Mouse (Mus musculus): ENCODE results near the gene Dars2. TPM values are rescaled to one million over a fixed set of nuclear protein-coding genes. Genes with fewer than 3 reads are reported as not detected.
A peak's percentile ranks its signal among the peaks of the same experiment; 100 is the strongest.
"Not testable (repeated sequence)": the region's sequence is repeated elsewhere in the genome, so short reads cannot be mapped to it uniquely, and the experiment has no call there.

Gene Dars2
- polyA plus RNA-seq, 1 experiment from 2014 or later = 10.9 TPM

DNA sequence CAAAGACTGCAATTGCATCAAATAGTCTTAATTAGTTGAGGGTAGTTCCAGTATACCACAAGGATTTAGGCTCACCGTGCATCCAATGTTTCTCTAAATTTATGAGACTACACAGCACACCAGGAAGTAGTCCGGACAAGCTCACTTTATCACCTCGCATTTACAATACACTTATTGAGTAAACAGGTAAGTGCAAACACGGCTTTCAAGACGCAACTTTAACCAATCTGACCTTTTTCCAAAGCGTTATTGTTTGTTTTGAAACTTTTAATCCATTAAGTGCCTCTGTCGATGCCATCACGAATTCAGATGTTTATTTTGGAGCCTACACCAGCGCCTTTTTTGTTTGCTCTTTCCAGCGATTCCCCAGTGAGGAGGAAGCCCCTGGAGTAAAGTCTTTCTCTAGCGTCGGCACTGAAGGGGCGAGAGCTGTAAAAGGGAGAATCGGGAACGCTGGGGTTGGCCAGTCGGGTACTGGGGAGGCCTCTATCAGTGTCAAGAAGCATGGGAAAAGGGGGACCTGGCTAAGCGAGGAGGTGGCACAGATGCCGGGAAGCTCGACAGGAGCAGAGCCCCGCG lies 36.5 kb downstream of the Dars2 start:
- WGBS = 1% methylated on average over 21 of the region's 21 CpGs

DNA sequence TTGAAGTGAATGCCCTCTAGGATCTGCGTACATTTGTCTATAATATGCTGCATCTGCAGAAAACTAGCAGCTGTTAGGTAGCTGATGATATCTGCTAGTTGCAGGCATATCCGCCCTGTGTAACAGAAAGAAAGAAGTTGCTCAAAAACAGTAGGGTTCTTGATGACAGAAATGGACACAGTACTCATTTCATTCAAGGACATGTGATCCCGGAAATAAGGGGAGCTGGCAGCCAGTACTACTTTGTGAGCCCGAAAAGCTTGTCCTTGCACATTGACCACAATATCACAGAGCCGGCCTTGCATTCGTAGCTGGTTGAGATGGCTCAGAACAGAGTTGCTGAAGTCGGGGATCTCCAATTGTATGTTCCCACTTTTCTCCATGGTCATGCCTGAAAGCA lies 38.1 kb downstream of the Dars2 start:
- no peak for ATAC-seq

More for the DNA sequence above, 36.5 kb downstream of the Dars2 start:
- peaks cover 12% of the 10 kb centered on the region; the same call in 1 of the 2 replicates for H3K4me1 ChIP-seq (ENCODE audit: insufficient read depth, low read depth, low read length)
- DNase-seq (ENCODE audit: low spot score) = no peak
- peaks cover 6% of the 10 kb centered on the region; the same call in 1 of the 2 replicates for H3K36me3 ChIP-seq (ENCODE audit: insufficient read depth, low read length)
- ATAC-seq = no peak
- no peak for TF ChIP-seq CTCF (IDR thresholded peaks at IDR 0.05)
- H3K9ac ChIP-seq (replicated peaks; ENCODE audit: low read depth) = peak overlapping the region; percentile 78
- peak overlapping the region; percentile 74 for H3K4me3 ChIP-seq (ENCODE audit: low read depth, low read length)
- no peaks in the 10 kb centered on the region for H3K27me3 ChIP-seq (replicated peaks; ENCODE audit: insufficient read depth, low read length)
- H3K4me2 ChIP-seq (replicated peaks; ENCODE audit: low read depth, low read length) = peak overlapping the region; percentile 63
- no peaks in the 10 kb centered on the region for H3K9me3 ChIP-seq (ENCODE audit: low read length)
- H3K27ac ChIP-seq (ENCODE audit: low read length) = peak overlapping the region; percentile 90

DNA sequence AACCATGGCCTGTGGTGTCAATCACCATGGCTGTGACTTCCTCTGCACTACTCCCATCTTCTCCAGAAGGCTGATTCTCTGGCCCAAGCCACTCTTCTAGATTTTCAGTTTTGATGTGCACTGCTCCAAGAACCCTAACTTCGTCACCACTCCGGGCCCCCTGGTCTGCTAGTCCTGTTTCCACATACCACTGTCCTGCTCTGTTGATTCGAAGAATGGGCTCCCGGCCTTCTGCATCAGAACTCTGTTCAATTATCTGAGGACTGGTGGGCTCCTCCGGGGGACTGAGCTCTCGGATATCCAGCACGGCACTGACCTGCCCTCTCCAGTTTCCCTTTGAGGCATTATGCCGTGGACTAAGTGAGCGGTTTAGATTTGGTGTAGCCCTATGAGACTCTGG lies 38.6 kb downstream of the Dars2 start:
- Histone ChIP-seq H3K36me3 (ENCODE audit: insufficient read depth, low read length) (0 out of 2 replicates have a peak, but pooled peaks cover under 1% of the 10 kb centered on the region), H3K4me3 (ENCODE audit: low read depth, low read length) (no peak overlapping the region), H3K27me3 (replicated peaks; ENCODE audit: insufficient read depth, low read length) (no peaks in the 10 kb centered on the region), H3K9ac (replicated peaks; ENCODE audit: low read depth) (no peak overlapping the region), H3K27ac (ENCODE audit: low read length) (no peak overlapping the region), H3K4me2 (replicated peaks; ENCODE audit: low read depth, low read length) (no peak overlapping the region), H3K9me3 (ENCODE audit: low read length) (no peaks in the 10 kb centered on the region), H3K4me1 (ENCODE audit: insufficient read depth, low read depth, low read length) (peaks cover 12% of the 10 kb centered on the region; the same call in 1 of the 2 replicates)
- TF ChIP-seq CTCF (IDR thresholded peaks at IDR 0.05) (no peak), EP300 (IDR thresholded peaks at IDR 0.05) (no peak)
- ATAC-seq (no peak), DNase-seq (ENCODE audit: low spot score) (no peak)
- 91% methylated on average over 9 of the region's 9 CpGs for WGBS

More for the DNA sequence above, 38.1 kb downstream of the Dars2 start:
- WGBS = 91% methylated on average over 7 of the region's 7 CpGs
- H3K4me1 ChIP-seq (ENCODE audit: insufficient read depth, low read depth, low read length) = peaks cover 12% of the 10 kb centered on the region; the same call in 1 of the 2 replicates
- H3K36me3 ChIP-seq (ENCODE audit: insufficient read depth, low read length) = 0 out of 2 replicates have a peak, but pooled peaks cover 3% of the 10 kb centered on the region
- no peak overlapping the region for H3K4me3 ChIP-seq (ENCODE audit: low read depth, low read length)
- H3K27me3 ChIP-seq (replicated peaks; ENCODE audit: insufficient read depth, low read length) = no peaks in the 10 kb centered on the region
- H3K27ac ChIP-seq (ENCODE audit: low read length) = no peak overlapping the region
- DNase-seq (ENCODE audit: low spot score) = no peak
- H3K9ac ChIP-seq (replicated peaks; ENCODE audit: low read depth) = no peak overlapping the region
- H3K9me3 ChIP-seq (ENCODE audit: low read length) = no peaks in the 10 kb centered on the region
- TF ChIP-seq CTCF (IDR thresholded peaks at IDR 0.05) = no peak
- no peak for TF ChIP-seq EP300 (IDR thresholded peaks at IDR 0.05)
- H3K4me2 ChIP-seq (replicated peaks; ENCODE audit: low read depth, low read length) = no peak overlapping the region

DNA sequence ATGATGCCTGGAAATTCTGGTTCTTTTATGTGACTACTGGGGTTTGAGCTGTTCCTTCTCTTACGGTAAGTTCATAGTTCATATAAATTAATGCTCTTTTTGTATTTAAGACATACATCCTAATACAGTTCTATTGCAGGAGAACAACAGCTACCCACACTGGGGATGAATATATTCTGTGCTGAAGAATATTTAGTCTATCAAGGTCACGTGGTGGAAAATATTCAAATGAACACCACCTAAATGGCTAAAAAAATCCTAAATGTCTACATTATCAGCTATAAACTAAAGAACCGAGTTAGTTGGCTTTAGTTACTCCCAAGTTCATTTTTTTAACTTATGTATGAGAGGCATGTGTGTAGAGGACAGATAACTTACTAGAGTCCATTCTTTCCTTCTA lies 40.4 kb downstream of the Dars2 start:
- TF ChIP-seq EP300 (IDR thresholded peaks at IDR 0.05) = no peak
- no peak for TF ChIP-seq CTCF (IDR thresholded peaks at IDR 0.05)
- no peak for ATAC-seq
- H3K4me2 ChIP-seq (replicated peaks; ENCODE audit: low read depth, low read length) = no peak overlapping the region
- no peak overlapping the region for H3K27ac ChIP-seq (ENCODE audit: low read length)
- H3K27me3 ChIP-seq (replicated peaks; ENCODE audit: insufficient read depth, low read length) = no peaks in the 10 kb centered on the region
- WGBS = 90% methylated on average over 3 of the region's 3 CpGs
- H3K9ac ChIP-seq (replicated peaks; ENCODE audit: low read depth) = no peak overlapping the region
- no peaks in the 10 kb centered on the region for H3K9me3 ChIP-seq (ENCODE audit: low read length)
- no peaks in the 10 kb centered on the region for H3K36me3 ChIP-seq (ENCODE audit: insufficient read depth, low read length)
- DNase-seq (ENCODE audit: low spot score) = no peak
- no peak overlapping the region for H3K4me3 ChIP-seq (ENCODE audit: low read depth, low read length)
- H3K4me1 ChIP-seq (ENCODE audit: insufficient read depth, low read depth, low read length) = peaks cover 3% of the 10 kb centered on the region; the same call in 1 of the 2 replicates

DNA sequence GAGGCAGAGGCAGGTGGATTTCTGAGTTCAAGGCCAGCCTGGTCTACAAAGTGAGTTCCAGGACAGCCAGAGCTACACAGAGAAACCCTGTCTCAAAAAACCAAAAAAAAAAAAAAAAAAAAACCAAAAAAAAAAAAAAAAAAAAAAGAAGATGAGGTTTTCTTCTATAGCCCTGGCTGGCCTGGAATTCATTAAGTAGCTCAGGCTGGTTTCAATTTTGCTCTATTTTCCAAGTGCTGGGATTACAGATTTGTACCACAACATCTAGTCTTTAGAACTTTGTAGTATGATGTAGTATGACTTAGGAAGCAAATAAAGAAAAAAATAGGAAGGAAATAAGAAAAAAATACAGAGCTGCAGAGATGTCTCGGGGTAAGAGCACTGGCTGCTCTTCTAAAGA lies 42.0 kb downstream of the Dars2 start:
- H3K4me3 ChIP-seq (ENCODE audit: low read depth, low read length); H3K4me1 ChIP-seq (ENCODE audit: insufficient read depth, low read depth, low read length); H3K9me3 ChIP-seq (ENCODE audit: low read length); H3K4me2 ChIP-seq (replicated peaks; ENCODE audit: low read depth, low read length); H3K9ac ChIP-seq (replicated peaks; ENCODE audit: low read depth); ATAC-seq; H3K36me3 ChIP-seq (ENCODE audit: insufficient read depth, low read length); DNase-seq (ENCODE audit: low spot score); H3K27ac ChIP-seq (ENCODE audit: low read length); H3K27me3 ChIP-seq (replicated peaks; ENCODE audit: insufficient read depth, low read length): not testable (repeated sequence)
- WGBS = 89% methylated on average over 1 of the region's 1 CpGs

DNA sequence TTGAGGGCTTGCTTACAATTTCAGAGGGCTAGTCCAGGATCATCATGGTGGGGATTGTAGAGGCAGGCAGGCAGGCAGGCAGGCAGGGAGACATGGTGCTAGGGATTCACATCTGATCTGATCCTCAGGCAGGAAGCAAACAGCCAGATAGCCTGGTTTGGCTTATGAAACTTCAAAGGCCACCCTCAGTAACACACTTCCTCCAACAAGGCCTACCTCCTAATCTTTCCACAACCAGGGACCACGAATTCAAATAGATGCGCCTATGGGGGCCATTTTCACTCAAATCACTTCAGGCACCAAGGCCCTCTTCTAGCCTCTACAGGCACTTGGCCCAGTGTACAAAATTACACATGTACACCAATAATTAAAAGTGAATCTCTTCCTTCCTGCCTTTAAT lies 43.3 kb downstream of the Dars2 start:
- TF ChIP-seq CTCF (IDR thresholded peaks at IDR 0.05) = no peak
- no peak for TF ChIP-seq EP300 (IDR thresholded peaks at IDR 0.05)
- no peak overlapping the region for H3K27ac ChIP-seq (ENCODE audit: low read length)
- ATAC-seq (no peak), DNase-seq (ENCODE audit: low spot score) (no peak)
- H3K27me3 ChIP-seq (replicated peaks; ENCODE audit: insufficient read depth, low read length) = no peaks in the 10 kb centered on the region
- H3K4me3 ChIP-seq (ENCODE audit: low read depth, low read length) = no peak overlapping the region
- no peaks in the 10 kb centered on the region for H3K9me3 ChIP-seq (ENCODE audit: low read length)
- no peak overlapping the region for H3K4me2 ChIP-seq (replicated peaks; ENCODE audit: low read depth, low read length)
- WGBS = 59% methylated on average over 2 of the region's 2 CpGs
- no peaks in the 10 kb centered on the region for H3K4me1 ChIP-seq (ENCODE audit: insufficient read depth, low read depth, low read length)
- no peaks in the 10 kb centered on the region for H3K36me3 ChIP-seq (ENCODE audit: insufficient read depth, low read length)
- no peak overlapping the region for H3K9ac ChIP-seq (replicated peaks; ENCODE audit: low read depth)
